Mouse (Mus musculus) frontal cortex, postnatal 25 days (tissue): Measurements from ENCODE around the gene Gramd4.
A peak's percentile ranks its signal among the peaks of the same experiment; 100 is the strongest.
"Not testable (repeated sequence)": the region's sequence is repeated elsewhere in the genome, so short reads cannot be mapped to it uniquely, and the experiment has no call there.

Experiments used
- DNase-seq, 2 experiments: peaks; one replicate each; pipeline ENCODE4 v3.0.0; 2022; ENCODE audit warnings: low spot score in 2 of 2

Gene Gramd4

GRCm38 (mm10) chr15:86116421-86116820 is 58.9 kb downstream of the Gramd4 start:
- DNase-seq = no peak

GRCm38 (mm10) chr15:86117115-86118100 is 59.9 kb downstream of the Gramd4 start:
- no peak for DNase-seq

- no peak for DNase-seq
These were observed 61.7 kb downstream of the Gramd4 start for GRCm38 (mm10) chr15:86119186-86119585.

- no peak for DNase-seq
These were observed 64.9 kb downstream of the Gramd4 start for GRCm38 (mm10) chr15:86122261-86122949.

DNA sequence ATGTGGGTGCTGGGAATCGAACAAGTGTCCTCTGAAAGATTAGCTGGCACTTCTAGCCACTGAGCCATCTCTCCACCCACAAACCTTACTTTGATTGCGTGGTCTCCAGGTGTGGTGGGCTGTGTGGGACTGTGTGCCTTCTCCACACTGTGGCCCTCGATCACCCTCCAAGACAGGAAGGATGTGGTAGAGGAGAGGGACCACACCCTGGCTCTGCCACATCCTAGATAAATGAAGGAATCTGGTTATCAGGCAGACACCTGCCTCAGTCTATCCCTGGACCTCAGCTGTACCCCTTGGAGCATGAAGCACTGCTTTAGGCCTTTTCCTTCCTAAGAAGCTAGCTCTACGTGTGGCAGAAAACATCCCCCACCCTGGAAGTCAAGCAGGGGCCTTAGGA is 65.9 kb downstream of the Gramd4 start:
- DNase-seq = no peak

DNA sequence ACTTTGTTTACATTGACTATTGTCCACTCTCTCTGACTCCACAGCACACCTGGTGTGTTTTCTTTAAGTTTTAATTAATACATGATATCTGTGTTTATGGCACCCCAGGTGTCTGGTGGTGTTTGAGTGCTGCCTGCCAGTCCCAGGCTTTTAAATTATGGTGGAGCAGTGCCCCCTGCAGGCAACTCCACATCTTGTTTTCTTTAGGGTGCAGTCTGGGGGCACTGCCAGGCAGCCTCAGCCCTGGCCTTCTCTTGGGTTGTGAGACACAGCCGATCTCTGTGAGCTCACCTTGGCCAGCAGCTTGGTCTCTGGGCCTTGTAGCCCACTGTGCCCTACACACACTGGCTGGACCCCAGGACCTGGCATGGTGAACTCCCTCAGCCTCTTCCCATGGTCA is 66.9 kb downstream of the Gramd4 start:
- DNase-seq = peak; percentile 75

- no peak for DNase-seq
These were observed 71.5 kb downstream of the Gramd4 start for GRCm38 (mm10) chr15:86129036-86129435.

- DNase-seq = no peak
These were observed 73.2 kb downstream of the Gramd4 start for GRCm38 (mm10) chr15:86130657-86131056.

DNA sequence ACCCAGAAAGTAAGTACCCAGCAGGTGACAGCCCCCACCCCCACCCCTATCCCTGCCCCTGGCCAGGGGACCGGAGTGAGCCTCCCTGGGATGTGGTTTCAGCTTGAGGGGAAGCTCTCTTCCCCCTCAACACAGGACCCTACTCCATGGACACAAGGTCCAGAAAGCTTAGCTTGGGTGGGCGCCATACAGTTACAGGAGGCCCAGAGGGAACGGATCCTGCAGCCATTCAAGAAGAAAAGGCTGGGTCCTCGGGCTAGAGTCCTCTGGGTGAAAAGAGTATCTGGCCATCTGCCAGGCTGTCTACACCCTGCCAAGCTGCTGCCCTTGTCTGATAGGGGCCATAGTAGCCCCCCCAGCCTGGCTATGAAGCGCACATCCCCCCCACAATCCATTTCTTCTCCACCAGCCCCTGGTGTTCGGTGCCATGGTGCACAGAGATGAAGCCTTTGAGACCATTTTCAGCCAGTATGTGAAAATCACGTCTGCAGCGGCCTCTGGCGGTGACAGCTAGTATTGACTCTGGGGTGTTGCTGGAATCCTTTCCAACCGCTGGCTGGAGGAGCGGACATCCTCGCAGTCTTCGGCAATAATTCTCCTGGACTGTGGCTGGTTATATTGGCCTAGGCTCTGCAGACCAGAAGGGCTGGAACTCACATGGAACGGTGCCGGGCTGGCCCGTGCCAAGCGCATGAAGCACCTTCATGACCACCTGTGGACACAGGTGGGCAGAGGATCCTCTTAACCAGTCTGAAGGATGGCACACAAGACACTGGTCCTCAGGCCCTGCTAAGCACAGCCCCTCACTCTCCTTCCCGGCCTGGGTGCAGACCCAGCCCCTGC is 77.7 kb downstream of the Gramd4 start:
- DNase-seq = peak; percentile 83 to 87

DNA sequence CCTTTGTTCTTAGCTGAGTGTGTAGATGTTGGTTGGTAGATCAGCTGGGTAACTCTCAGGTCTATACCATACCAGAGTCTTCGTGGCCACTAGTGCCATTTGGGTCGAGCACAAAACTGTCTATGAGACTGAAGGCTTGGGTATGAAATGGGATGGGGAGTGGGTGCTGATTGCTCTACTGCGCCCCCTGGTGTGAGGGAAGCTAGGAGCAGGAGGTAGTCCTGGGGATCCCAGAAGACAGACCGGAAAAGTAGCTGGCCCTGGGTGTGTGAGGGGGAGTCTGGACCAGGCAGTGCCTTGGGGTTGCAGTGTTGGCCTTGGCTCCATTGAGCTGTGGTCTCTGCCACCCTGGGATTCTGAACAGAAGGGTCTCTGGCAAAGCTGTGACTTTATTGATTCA is 80.1 kb downstream of the Gramd4 start:
- no peak for DNase-seq

- DNase-seq = peak in 1 of 2 experiments; percentile 65
These were observed 82.8 kb downstream of the Gramd4 start for GRCm38 (mm10) chr15:86140323-86140722.

DNA sequence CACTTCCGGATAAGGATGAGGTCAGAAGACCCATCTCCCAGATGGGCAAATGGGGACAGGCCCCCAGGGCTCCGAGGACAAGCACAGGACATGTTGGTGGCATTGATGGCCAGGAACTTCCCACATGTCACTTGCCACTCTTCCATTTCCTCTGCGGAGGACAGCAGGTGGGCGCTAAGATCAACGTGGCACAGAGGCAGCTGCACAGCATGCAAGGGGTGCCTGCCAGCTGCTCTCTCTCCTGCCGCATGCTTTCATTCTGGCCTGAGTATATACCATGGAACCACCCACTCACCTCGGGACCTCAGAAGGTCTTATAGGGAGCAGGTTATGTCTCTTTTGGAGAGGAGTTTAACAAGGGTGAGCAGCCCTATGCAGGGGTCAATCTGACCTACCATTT is 87.1 kb downstream of the Gramd4 start:
- DNase-seq = no peak

- no peak for DNase-seq
These were observed 87.6 kb downstream of the Gramd4 start for GRCm38 (mm10) chr15:86145046-86145445.

- DNase-seq = no peak
These were observed 89.4 kb downstream of the Gramd4 start for GRCm38 (mm10) chr15:86146922-86147321.

GRCm38 (mm10) chr15:86150593-86150992 is 93.1 kb downstream of the Gramd4 start:
- no peak for DNase-seq

- no peak for DNase-seq
These were observed 96.0 kb downstream of the Gramd4 start for GRCm38 (mm10) chr15:86153481-86153960.

- no peak for DNase-seq
These were observed 99.0 kb downstream of the Gramd4 start for GRCm38 (mm10) chr15:86156492-86156891.

DNA sequence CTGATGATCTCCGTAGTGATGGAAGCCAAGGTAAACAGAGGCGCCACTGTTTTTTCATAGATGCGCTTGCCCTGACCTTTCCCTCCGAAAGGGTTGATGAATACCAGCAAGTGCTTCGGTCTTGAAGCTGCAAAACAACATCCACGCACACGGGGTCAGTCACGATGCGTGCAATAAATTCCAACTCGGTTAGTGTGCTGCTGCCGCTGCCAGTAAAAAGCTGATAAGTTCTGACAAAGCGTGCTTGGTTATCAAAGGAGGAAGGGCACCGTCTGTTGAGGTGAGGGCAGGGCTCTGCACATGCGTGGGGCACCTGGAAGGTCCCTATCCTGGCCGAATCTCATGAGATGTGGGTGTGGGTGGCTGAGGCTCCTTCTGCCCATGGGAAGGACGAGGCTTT is 101.6 kb downstream of the Gramd4 start:
- no peak for DNase-seq

- no peak for DNase-seq
These were observed 102.2 kb downstream of the Gramd4 start for GRCm38 (mm10) chr15:86159719-86160118.

- no peak for DNase-seq
These were observed 103.4 kb downstream of the Gramd4 start for GRCm38 (mm10) chr15:86160906-86161305.

DNA sequence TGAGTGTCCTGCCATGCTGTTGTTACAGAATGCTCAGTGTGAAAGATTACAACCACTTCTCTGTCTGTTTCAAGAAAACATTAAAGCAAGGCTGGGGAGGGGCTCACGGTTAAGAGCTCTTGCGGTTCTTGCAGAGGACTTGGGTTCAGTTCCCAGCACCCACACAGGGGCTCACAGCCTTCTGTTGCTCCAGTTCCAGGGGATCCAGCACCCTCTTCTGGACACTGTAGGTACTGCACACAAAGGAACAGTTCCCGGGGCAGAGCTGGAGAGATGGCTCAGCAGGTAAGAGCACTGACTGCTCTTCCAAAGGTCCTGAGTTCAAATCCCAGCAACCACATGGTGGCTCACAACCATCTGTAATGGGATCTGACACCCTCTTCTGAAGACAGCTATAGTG is 104.3 kb downstream of the Gramd4 start:
- not testable (repeated sequence) for DNase-seq
